Mouse (Mus musculus): ENCODE measurements around the gene Cerk. TPM values are rescaled to one million over a fixed set of nuclear protein-coding genes. Genes with fewer than 3 reads are reported as not detected.

Cerk gene
- polyA plus RNA-seq, 1 experiment, result 61.7 TPM

- Histone ChIP-seq H3K4me1 (ENCODE audit: control insufficient read depth, insufficient read depth, low read length) (peaks cover 13% of the 10 kb centered on the region), H3K27me3 (ENCODE audit: control insufficient read depth, insufficient read depth, low read length) (no peaks in the 10 kb centered on the region), H3K4me3 (ENCODE audit: control insufficient read depth, low read depth, low read length) (no peak overlapping the region), H3K27ac (ENCODE audit: control insufficient read depth, insufficient read depth, low read depth, low read length) (peak overlapping the region; percentile 45; the same call in 1 of the 2 replicates), H3K36me3 (ENCODE audit: control insufficient read depth, insufficient read depth, low read length) (no peaks in the 10 kb centered on the region)
- TF ChIP-seq POLR2A (IDR thresholded peaks at IDR 0.05; ENCODE audit: control insufficient read depth, low read depth, low read length) (no peak), CTCF (IDR thresholded peaks at IDR 0.05; ENCODE audit: control insufficient read depth, insufficient read depth, insufficient replicate concordance, low read depth, low read length) (no peak)
Measured at GRCm38 (mm10) chr15:86173136-86173985, 12.6 kb downstream of the Cerk start.

- Histone ChIP-seq H3K4me1 (ENCODE audit: control insufficient read depth, insufficient read depth, low read length) (peaks cover 10% of the 10 kb centered on the region), H3K27ac (ENCODE audit: control insufficient read depth, insufficient read depth, low read depth, low read length) (no peak overlapping the region), H3K27me3 (ENCODE audit: control insufficient read depth, insufficient read depth, low read length) (no peaks in the 10 kb centered on the region), H3K36me3 (ENCODE audit: control insufficient read depth, insufficient read depth, low read length) (no peaks in the 10 kb centered on the region), H3K4me3 (ENCODE audit: control insufficient read depth, low read depth, low read length) (no peak overlapping the region)
- TF ChIP-seq POLR2A (IDR thresholded peaks at IDR 0.05; ENCODE audit: control insufficient read depth, low read depth, low read length) (no peak), CTCF (IDR thresholded peaks at IDR 0.05; ENCODE audit: control insufficient read depth, insufficient read depth, insufficient replicate concordance, low read depth, low read length) (no peak)
Measured at GRCm38 (mm10) chr15:86172526-86172925, 13.4 kb downstream of the Cerk start.

GRCm38 (mm10) chr15:86172124-86172523 lies 13.8 kb downstream of the Cerk start:
- Histone ChIP-seq H3K4me3 (ENCODE audit: control insufficient read depth, low read depth, low read length) (no peak overlapping the region), H3K27me3 (ENCODE audit: control insufficient read depth, insufficient read depth, low read length) (no peaks in the 10 kb centered on the region), H3K36me3 (ENCODE audit: control insufficient read depth, insufficient read depth, low read length) (no peaks in the 10 kb centered on the region), H3K27ac (ENCODE audit: control insufficient read depth, insufficient read depth, low read depth, low read length) (peak overlapping the region; percentile 23; the same call in 1 of the 2 replicates), H3K4me1 (ENCODE audit: control insufficient read depth, insufficient read depth, low read length) (peaks cover 8% of the 10 kb centered on the region)
- TF ChIP-seq CTCF (IDR thresholded peaks at IDR 0.05; ENCODE audit: control insufficient read depth, insufficient read depth, insufficient replicate concordance, low read depth, low read length) (no peak), POLR2A (IDR thresholded peaks at IDR 0.05; ENCODE audit: control insufficient read depth, low read depth, low read length) (no peak)

- Histone ChIP-seq H3K4me3 (ENCODE audit: control insufficient read depth, low read depth, low read length) (no peak overlapping the region), H3K27me3 (ENCODE audit: control insufficient read depth, insufficient read depth, low read length) (no peaks in the 10 kb centered on the region), H3K36me3 (ENCODE audit: control insufficient read depth, insufficient read depth, low read length) (no peaks in the 10 kb centered on the region), H3K27ac (ENCODE audit: control insufficient read depth, insufficient read depth, low read depth, low read length) (no peak overlapping the region), H3K4me1 (ENCODE audit: control insufficient read depth, insufficient read depth, low read length) (peaks cover 7% of the 10 kb centered on the region)
- no peak for TF ChIP-seq POLR2A (IDR thresholded peaks at IDR 0.05; ENCODE audit: control insufficient read depth, low read depth, low read length)
- no peak for TF ChIP-seq CTCF (IDR thresholded peaks at IDR 0.05; ENCODE audit: control insufficient read depth, insufficient read depth, insufficient replicate concordance, low read depth, low read length)
Measured at GRCm38 (mm10) chr15:86171316-86171715, 14.6 kb downstream of the Cerk start.

- Histone ChIP-seq H3K27me3 (ENCODE audit: control insufficient read depth, insufficient read depth, low read length) (no peaks in the 10 kb centered on the region), H3K27ac (ENCODE audit: control insufficient read depth, insufficient read depth, low read depth, low read length) (0 out of 2 replicates have a peak overlapping the region, but pooled peaks have one; percentile 8), H3K4me1 (ENCODE audit: control insufficient read depth, insufficient read depth, low read length) (peaks cover 15% of the 10 kb centered on the region), H3K36me3 (ENCODE audit: control insufficient read depth, insufficient read depth, low read length) (peaks cover 1% of the 10 kb centered on the region; the same call in 1 of the 2 replicates), H3K4me3 (ENCODE audit: control insufficient read depth, low read depth, low read length) (no peak overlapping the region)
- TF ChIP-seq CTCF (IDR thresholded peaks at IDR 0.05; ENCODE audit: control insufficient read depth, insufficient read depth, insufficient replicate concordance, low read depth, low read length), result no peak
- no peak for TF ChIP-seq POLR2A (IDR thresholded peaks at IDR 0.05; ENCODE audit: control insufficient read depth, low read depth, low read length)
Measured at GRCm38 (mm10) chr15:86169817-86170110, 16.2 kb downstream of the Cerk start.

GRCm38 (mm10) chr15:86168941-86169816 lies 16.8 kb downstream of the Cerk start:
- H3K4me3 ChIP-seq (ENCODE audit: control insufficient read depth, low read depth, low read length), result no peak overlapping the region
- H3K27ac ChIP-seq (ENCODE audit: control insufficient read depth, insufficient read depth, low read depth, low read length), result peak overlapping the region; percentile 45; the same call in 1 of the 2 replicates
- TF ChIP-seq CTCF (IDR thresholded peaks at IDR 0.05; ENCODE audit: control insufficient read depth, insufficient read depth, insufficient replicate concordance, low read depth, low read length), result no peak
- no peak for TF ChIP-seq POLR2A (IDR thresholded peaks at IDR 0.05; ENCODE audit: control insufficient read depth, low read depth, low read length)
- H3K27me3 ChIP-seq (ENCODE audit: control insufficient read depth, insufficient read depth, low read length), result no peaks in the 10 kb centered on the region
- H3K4me1 ChIP-seq (ENCODE audit: control insufficient read depth, insufficient read depth, low read length), result peaks cover 16% of the 10 kb centered on the region
- H3K36me3 ChIP-seq (ENCODE audit: control insufficient read depth, insufficient read depth, low read length), result peaks cover 2% of the 10 kb centered on the region; the same call in 1 of the 2 replicates

GRCm38 (mm10) chr15:86168505-86168867 lies 17.5 kb downstream of the Cerk start:
- peaks cover 16% of the 10 kb centered on the region for H3K4me1 ChIP-seq (ENCODE audit: control insufficient read depth, insufficient read depth, low read length)

More at GRCm38 (mm10) chr15:86168505-86168867, 17.5 kb downstream of the Cerk start:
- no peak for TF ChIP-seq CTCF (IDR thresholded peaks at IDR 0.05; ENCODE audit: control insufficient read depth, insufficient read depth, insufficient replicate concordance, low read depth, low read length)
- TF ChIP-seq POLR2A (IDR thresholded peaks at IDR 0.05; ENCODE audit: control insufficient read depth, low read depth, low read length), result no peak
- no peak overlapping the region for H3K4me3 ChIP-seq (ENCODE audit: control insufficient read depth, low read depth, low read length)
- peak overlapping the region; percentile 55 for H3K27ac ChIP-seq (ENCODE audit: control insufficient read depth, insufficient read depth, low read depth, low read length)
- no peaks in the 10 kb centered on the region for H3K27me3 ChIP-seq (ENCODE audit: control insufficient read depth, insufficient read depth, low read length)
- H3K36me3 ChIP-seq (ENCODE audit: control insufficient read depth, insufficient read depth, low read length), result peaks cover 2% of the 10 kb centered on the region; the same call in 1 of the 2 replicates
